Mouse (Mus musculus) MEL (cell line): ENCODE measurements around the gene Zmiz1. TPM values are rescaled to one million over a fixed set of nuclear protein-coding genes. Genes with fewer than 3 reads are reported as not detected.

ENCODE experiments used
- DNase-seq: peaks from one replicate; pipeline ENCODE4 v3.0.0; 2011; ENCODE audit warnings: low read depth, low spot score
- H3K27ac ChIP-seq: 2 replicates; pipeline ENCODE4 v1.5.1; 2012; ENCODE audit warnings: low read depth, mild to moderate bottlenecking, control low read depth, low read length, moderate library complexity; ENCODE audit not compliant: control insufficient read depth
- H3K27me3 ChIP-seq, 2 experiments: fragments of 150-350 bp in 1 of 2; sonication (generic) in 1 of 2; 2 replicates each; pipeline ENCODE4 v1.6.1; 2012; ENCODE audit warnings: low read length in 2 of 2, mild to moderate bottlenecking in 2 of 2, improper control_type of control experiment in 1 of 2, moderate library complexity in 1 of 2; ENCODE audit not compliant: insufficient read depth in 2 of 2, control insufficient read depth in 1 of 2
- H3K36me3 ChIP-seq, 2 experiments: 2 replicates each; pipeline ENCODE4 v1.6.1; 2012 to 2014; ENCODE audit warnings: low read length in 2 of 2, improper control_type of control experiment in 1 of 2, inconsistent platforms in 1 of 2, mild to moderate bottlenecking in 1 of 2; ENCODE audit not compliant: insufficient read depth in 2 of 2, control insufficient read depth in 1 of 2
- H3K4me1 ChIP-seq, 2 experiments: fragments of 150-350 bp in 1 of 2; sonication (generic) in 1 of 2; 2 replicates each; pipeline ENCODE4 v1.6.1; 2012; ENCODE audit warnings: low read length in 2 of 2, improper control_type of control experiment in 1 of 2, mild to moderate bottlenecking in 1 of 2; ENCODE audit not compliant: insufficient read depth in 2 of 2, control insufficient read depth in 1 of 2
- H3K4me3 ChIP-seq, 2 experiments: fragments of 150-350 bp in 1 of 2; sonication (generic) in 1 of 2; 2 replicates each; pipeline ENCODE4 v1.5.1; 2012; ENCODE audit warnings: low read depth in 2 of 2, low read length in 2 of 2, mild to moderate bottlenecking in 2 of 2, moderate library complexity in 2 of 2, control low read depth in 1 of 2, improper control_type of control experiment in 1 of 2; ENCODE audit not compliant: control insufficient read depth in 1 of 2, insufficient read depth in 1 of 2
- H3K79me2 ChIP-seq: 2 replicates; pipeline ENCODE4 v1.6.1; 2012; ENCODE audit warnings: mild to moderate bottlenecking, low read length, moderate library complexity; ENCODE audit not compliant: control insufficient read depth, poor library complexity, insufficient read depth
- H3K9ac ChIP-seq: 2 replicates; pipeline ENCODE4 v1.6.1; 2012; ENCODE audit warnings: low read depth, mild to moderate bottlenecking, control low read depth, low read length, moderate library complexity; ENCODE audit not compliant: control insufficient read depth, poor library complexity, severe bottlenecking
- H3K9me3 ChIP-seq: fragments of 150-350 bp; sonication (generic); replicated peaks from 2 replicates; pipeline ENCODE4 v1.6.1; 2012; ENCODE audit warnings: mild to moderate bottlenecking, low read length, improper control_type of control experiment, moderate library complexity; ENCODE audit not compliant: insufficient read depth
- CTCF ChIP-seq, 3 experiments: IDR thresholded peaks in 2 of 3; conservative IDR thresholded peaks in 1 of 3; 2 replicates each; pipeline ENCODE4 v1.5.1; 2011 to 2012; ENCODE audit warnings: low read length in 3 of 3, low read depth in 2 of 3, mild to moderate bottlenecking in 2 of 3, improper control_type of control experiment in 1 of 3, inconsistent platforms in 1 of 3, mixed read lengths in 1 of 3, moderate library complexity in 1 of 3; ENCODE audit not compliant: control insufficient read depth in 1 of 3, insufficient read depth in 1 of 3, poor library complexity in 1 of 3, severe bottlenecking in 1 of 3
- ELF1 ChIP-seq: IDR thresholded peaks from 2 replicates; pipeline ENCODE4 v1.6.1; 2014; ENCODE audit warnings: low read depth, mild to moderate bottlenecking, inconsistent platforms, low read length, improper control_type of control experiment, moderate library complexity
- MAFK ChIP-seq: IDR thresholded peaks from 2 replicates; pipeline ENCODE4 v1.6.1; 2011; ENCODE audit warnings: low read depth, mild to moderate bottlenecking, low read length, improper control_type of control experiment, borderline replicate concordance
- MAZ ChIP-seq: IDR thresholded peaks from 2 replicates; pipeline ENCODE4 v1.6.1; 2012; ENCODE audit warnings: low read depth, mild to moderate bottlenecking, inconsistent platforms, low read length, improper control_type of control experiment
- RAD21 ChIP-seq: IDR thresholded peaks from 2 replicates; pipeline ENCODE4 v1.6.1; 2011; ENCODE audit warnings: mild to moderate bottlenecking, low read depth, low read length, improper control_type of control experiment
- SMC3 ChIP-seq: IDR thresholded peaks from 2 replicates; pipeline ENCODE4 v1.6.1; 2011; ENCODE audit warnings: low read depth, low read length, improper control_type of control experiment
- ZKSCAN1 ChIP-seq: IDR thresholded peaks from 2 replicates; pipeline ENCODE4 v1.6.1; 2012; ENCODE audit warnings: low read depth, mild to moderate bottlenecking, inconsistent platforms, low read length, improper control_type of control experiment, moderate library complexity
- polyA plus RNA-seq, 2 experiments: library from polyadenylated mRNA; stranded (reverse) in 1 of 2; unstranded in 1 of 2; fragments of >175 nt in 1 of 2; fragments of >200 nt in 1 of 2; gene quantifications; 2 replicates each; pipeline versions ENCODE4 v1.2.1 to v1.2.4; 2012; ENCODE audit warnings: low replicate concordance in 2 of 2, low read depth in 1 of 2; ENCODE audit not compliant: insufficient read length in 2 of 2, insufficient read depth in 1 of 2, missing spikeins in 1 of 2
- total RNA-seq: library from RNA; depleted of rRNA; stranded (reverse); fragments of 300-350 nt; gene quantifications from 2 replicates; pipeline ENCODE4 v1.2.3, GENCODE M21; 2012; rRNA removed

Gene Zmiz1
- total and polyA plus RNA-seq, 3 experiments = 2.7 to 19.9 TPM; not detected in 1

- H3K36me3 ChIP-seq = no peaks in the 10 kb centered on the region; a peak in 1 of 4 replicates
- H3K27ac ChIP-seq = no peak overlapping the region
- H3K27me3 ChIP-seq = no peaks in the 10 kb centered on the region
- no peaks in the 10 kb centered on the region for H3K79me2 ChIP-seq
- H3K9me3 ChIP-seq = no peaks in the 10 kb centered on the region
- peak; percentile 51 for TF ChIP-seq SMC3
- no peak for TF ChIP-seq MAFK
- no peak for TF ChIP-seq ELF1
- no peak for TF ChIP-seq ZKSCAN1
- peak in 2 of 3 experiments; percentile 50; a peak in 4 of 6 replicates for TF ChIP-seq CTCF (IDR thresholded peaks at IDR 0.05 in 2 of 3, conservative IDR thresholded peaks at IDR 0.05 in 1 of 3; ENCODE audit: control insufficient read depth in 1 of 3, insufficient read depth in 1 of 3, low read depth in 2 of 3, low read length in 3 of 3, poor library complexity in 1 of 3, severe bottlenecking in 1 of 3)
- TF ChIP-seq RAD21 = peak; percentile 38
- no peak for TF ChIP-seq MAZ
- no peak overlapping the region for H3K4me3 ChIP-seq
- 0 out of 4 replicates have a peak, but pooled peaks cover 0 to 6% of the 10 kb centered on the region in 2 experiments for H3K4me1 ChIP-seq
- H3K9ac ChIP-seq = no peak overlapping the region
- no peak for DNase-seq
Measured at GRCm38 (mm10) chr14:25713443-25713842, 254.5 kb downstream of the Zmiz1 start.

Other genes starting within 250 kb of the Zmiz1 start
- gene Ppif, start 235.0 kb downstream of the Zmiz1 start, total RNA-seq = 56.3 and 71.0 TPM in 2 replicates
- 100 to 1,000 TPM; 127 to 128 TPM for gene Ppif, start 235.0 kb downstream of the Zmiz1 start, polyA plus RNA-seq